Mouse (Mus musculus) C2C12 (cell line): ENCODE measurements at regions not wholly inside any gene's neighbourhood (a gene's known extent, or its start where the extent isn't known, plus 50 kb on each side); places are given as distances from the start of the nearest gene placed in this dataset.

Experiments used
- CEBPB ChIP-seq: IDR thresholded peaks from one replicate; pipeline ENCODE4 v1.6.1; 2011; ENCODE audit warnings: low read depth, mild to moderate bottlenecking, control low read depth, moderate library complexity
- CTCF ChIP-seq: IDR thresholded peaks from one replicate; pipeline ENCODE4 v1.5.1; 2011; ENCODE audit not compliant: control insufficient read depth, insufficient read depth, insufficient read length
- FOSL1 ChIP-seq: IDR thresholded peaks from one replicate; pipeline ENCODE4 v1.8.0; 2011; ENCODE audit warnings: mild to moderate bottlenecking, low read length; ENCODE audit not compliant: poor library complexity, insufficient read depth, severe bottlenecking
- MAX ChIP-seq: IDR thresholded peaks from one replicate; pipeline ENCODE4 v1.6.1; 2011; ENCODE audit warnings: mild to moderate bottlenecking, control low read depth
- MYOD1 ChIP-seq: IDR thresholded peaks from one replicate; pipeline ENCODE4 v1.6.1; 2011; ENCODE audit warnings: low read depth; ENCODE audit not compliant: control insufficient read depth, insufficient read length
- MYOG ChIP-seq: IDR thresholded peaks from one replicate; pipeline ENCODE4 v1.6.1; 2011; ENCODE audit not compliant: control insufficient read depth, insufficient read length; ENCODE audit errors: extremely low read depth
- USF1 ChIP-seq: IDR thresholded peaks from one replicate; pipeline ENCODE4 v1.6.1; 2011; ENCODE audit warnings: low read depth, mild to moderate bottlenecking, control low read depth, moderate library complexity

DNA sequence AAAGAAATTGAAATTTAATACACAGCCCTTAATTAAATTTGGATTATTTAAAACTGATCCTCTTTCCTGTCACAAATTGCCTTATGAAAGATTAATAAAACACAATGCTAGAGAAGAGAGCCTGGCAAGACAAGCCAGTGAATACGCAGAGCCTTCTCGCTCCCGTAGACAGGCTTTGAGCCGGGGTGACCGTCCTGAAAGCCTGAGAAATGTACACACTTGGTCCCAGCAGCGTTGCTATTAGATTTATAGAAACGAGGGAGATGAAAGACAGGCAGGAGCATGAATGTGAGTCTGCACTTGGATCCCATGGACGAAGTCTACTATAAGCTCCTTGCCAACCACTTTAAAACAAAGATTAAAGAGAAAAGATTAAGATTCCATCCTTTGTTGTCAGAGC is 127.3 kb downstream of the 1190002N15Rik start:
- TF ChIP-seq CTCF (no peak), CEBPB (no peak), MAX (no peak), MYOD1 (no peak), USF1 (no peak), MYOG (no peak), FOSL1 (no peak)
